Mouse (Mus musculus) CD4-positive, CD25-positive, alpha-beta regulatory T cell, adult 4 months (primary cell): ENCODE data around the gene Ankrd6. TPM values are rescaled to one million over a fixed set of nuclear protein-coding genes. Genes with fewer than 3 reads are reported as not detected.

Source experiments
- ATAC-seq: one replicate; pipeline ENCODE4 v1.8.0; 2017
- polyA plus RNA-seq, 2 experiments: library from polyadenylated mRNA; unstranded; fragments of 100-300 nt; shearing (Covaris generic); gene quantifications; one replicate each; pipeline ENCODE4 v1.2.1; 2017

Gene Ankrd6
- polyA plus RNA-seq, 2 experiments from 2014 or later: 2.2 TPM

DNA sequence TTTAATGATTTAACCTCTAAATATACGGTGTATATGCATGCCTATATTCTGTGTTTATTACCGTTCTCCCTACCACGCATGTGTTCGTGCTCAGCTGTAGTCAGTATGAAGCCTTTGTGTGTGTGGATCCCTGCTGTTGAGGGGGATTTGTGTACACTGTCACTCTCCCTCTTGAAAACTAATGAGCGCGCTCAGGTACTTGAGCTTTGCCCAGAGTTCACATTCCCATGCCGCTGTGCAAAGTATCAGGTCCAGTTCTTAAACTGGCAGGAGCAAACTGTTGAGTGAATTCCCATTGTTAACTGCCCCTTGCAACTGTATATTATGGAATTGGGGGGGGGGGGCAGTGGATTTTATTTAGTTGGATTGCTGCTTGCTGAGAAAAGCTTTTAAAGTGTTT, 183.2 kb downstream of the Ankrd6 start:
- no peak for ATAC-seq

DNA sequence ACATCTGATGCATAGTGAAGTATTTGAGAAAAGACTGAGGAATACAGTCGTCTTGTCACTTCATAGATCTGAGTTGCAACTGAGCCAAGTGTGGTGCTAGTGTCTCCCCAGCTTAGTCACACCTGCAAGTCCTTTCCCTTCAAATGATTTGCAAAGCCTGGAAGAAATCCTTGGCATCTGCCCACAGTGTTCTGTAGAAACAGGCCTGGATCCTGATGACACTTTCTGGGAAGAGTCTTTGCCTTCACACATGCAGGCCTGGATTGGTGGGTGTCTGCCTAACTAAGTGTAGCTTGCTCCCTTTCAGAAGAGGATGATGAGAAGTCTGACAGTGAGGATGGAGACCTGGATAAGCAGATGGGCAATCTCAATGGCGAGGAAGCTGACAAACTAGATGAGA, 193.2 kb downstream of the Ankrd6 start:
- no peak for ATAC-seq

Other genes starting within 250 kb of the Ankrd6 start
- gene Lyrm2, start 150.6 kb downstream of the Ankrd6 start, polyA plus RNA-seq: 10 to 100 TPM; 57.3 to 70.8 TPM
- 1 to 10 TPM; 4.7 to 6.2 TPM for gene Rragd, start 32.2 kb upstream of the Ankrd6 start, polyA plus RNA-seq
- gene Ube2j1, start 80.6 kb upstream of the Ankrd6 start, polyA plus RNA-seq: 10 to 100 TPM; 35.2 to 37.1 TPM
- gene Gabrr2, start 112.2 kb upstream of the Ankrd6 start, polyA plus RNA-seq: 10 to 100 TPM; 24.2 to 27.1 TPM
- not detected for gene Gabrr1, start 181.7 kb upstream of the Ankrd6 start, polyA plus RNA-seq
- not detected for gene Pm20d2, start 238.9 kb upstream of the Ankrd6 start, polyA plus RNA-seq